Mouse (Mus musculus): ENCODE measurements around the gene Ak8. TPM values are rescaled to one million over a fixed set of nuclear protein-coding genes. Genes with fewer than 3 reads are reported as not detected.

The Ak8 gene
- polyA plus RNA-seq, 1 experiment from 2014 or later: 2.0 TPM

GRCm38 (mm10) chr2:28829265-28829664 lies 129.3 kb downstream of the Ak8 start:
- Histone ChIP-seq H3K9ac (ENCODE audit: low read depth, low read length) (no peak overlapping the region), H3K4me3 (ENCODE audit: low read depth, low read length) (no peak overlapping the region), H3K4me1 (ENCODE audit: control insufficient read depth, insufficient read depth, low read length) (no peaks in the 10 kb centered on the region), H3K27me3 (replicated peaks; ENCODE audit: control insufficient read depth, insufficient read depth, low read length) (no peaks in the 10 kb centered on the region), H3K36me3 (ENCODE audit: control insufficient read depth, insufficient read depth, low read length) (peaks cover 87% of the 10 kb centered on the region), H3K4me2 (ENCODE audit: low read depth, low read length) (no peak overlapping the region), H3K27ac (replicated peaks; ENCODE audit: low read depth, low read length) (no peak overlapping the region), H3K9me3 (ENCODE audit: control insufficient read depth, low read length) (no peaks in the 10 kb centered on the region)
- DNase-seq (ENCODE audit: low spot score): peak; percentile 24
- WGBS: 35% methylated on average over 4 of the region's 4 CpGs
- no peak for ATAC-seq (ENCODE audit: low read depth)

GRCm38 (mm10) chr2:28836181-28836940 lies 136.4 kb downstream of the Ak8 start:
- DNase-seq (ENCODE audit: low spot score) (peak; percentile 46), ATAC-seq (ENCODE audit: low read depth) (no peak)
- Histone ChIP-seq H3K4me1 (ENCODE audit: control insufficient read depth, insufficient read depth, low read length) (peaks cover 12% of the 10 kb centered on the region), H3K27me3 (replicated peaks; ENCODE audit: control insufficient read depth, insufficient read depth, low read length) (no peaks in the 10 kb centered on the region), H3K9ac (ENCODE audit: low read depth, low read length) (no peak overlapping the region), H3K4me2 (ENCODE audit: low read depth, low read length) (no peak overlapping the region), H3K9me3 (ENCODE audit: control insufficient read depth, low read length) (no peaks in the 10 kb centered on the region), H3K4me3 (ENCODE audit: low read depth, low read length) (no peak overlapping the region), H3K27ac (replicated peaks; ENCODE audit: low read depth, low read length) (no peak overlapping the region), H3K36me3 (ENCODE audit: control insufficient read depth, insufficient read depth, low read length) (peaks cover 36% of the 10 kb centered on the region)
- WGBS: 62% methylated on average over 3 of the region's 3 CpGs

- Histone ChIP-seq H3K4me3 (ENCODE audit: low read depth, low read length) (peak overlapping the region; percentile 98), H3K9ac (ENCODE audit: low read depth, low read length) (peak overlapping the region; percentile 92), H3K27ac (replicated peaks; ENCODE audit: low read depth, low read length) (peak overlapping the region; percentile 86), H3K27me3 (replicated peaks; ENCODE audit: control insufficient read depth, insufficient read depth, low read length) (no peaks in the 10 kb centered on the region), H3K4me1 (ENCODE audit: control insufficient read depth, insufficient read depth, low read length) (peaks cover 20% of the 10 kb centered on the region), H3K9me3 (ENCODE audit: control insufficient read depth, low read length) (no peaks in the 10 kb centered on the region), H3K4me2 (ENCODE audit: low read depth, low read length) (peak overlapping the region; percentile 94), H3K36me3 (ENCODE audit: control insufficient read depth, insufficient read depth, low read length) (peaks cover 6% of the 10 kb centered on the region)
- WGBS: under 1% methylated on average over 24 of the region's 53 CpGs
- DNase-seq (ENCODE audit: low spot score): no peak
- peak; percentile 54 for ATAC-seq (ENCODE audit: low read depth)
Measured at GRCm38 (mm10) chr2:28839501-28840221, 139.7 kb downstream of the Ak8 start.

- DNase-seq (ENCODE audit: low spot score): peak; percentile 96
- Histone ChIP-seq H3K27me3 (replicated peaks; ENCODE audit: control insufficient read depth, insufficient read depth, low read length) (no peaks in the 10 kb centered on the region), H3K27ac (replicated peaks; ENCODE audit: low read depth, low read length) (peak within 1 kb of the TSS; percentile 86), H3K4me2 (ENCODE audit: low read depth, low read length) (peak within 1 kb of the TSS; percentile 94), H3K4me3 (ENCODE audit: low read depth, low read length) (peak within 1 kb of the TSS; percentile 98), H3K4me1 (ENCODE audit: control insufficient read depth, insufficient read depth, low read length) (peaks cover 20% of the 10 kb centered on the region), H3K9ac (ENCODE audit: low read depth, low read length) (peak within 1 kb of the TSS; percentile 92), H3K9me3 (ENCODE audit: control insufficient read depth, low read length) (no peaks in the 10 kb centered on the region), H3K36me3 (ENCODE audit: control insufficient read depth, insufficient read depth, low read length) (peaks cover 8% of the 10 kb centered on the region)
- under 1% methylated on average over 45 of the region's 63 CpGs for WGBS
- peak; percentile 97 for ATAC-seq (ENCODE audit: low read depth)
Measured at GRCm38 (mm10) chr2:28840222-28840951, 140.4 kb downstream of the Ak8 start, which contains the start of the genes Gtf3c4 and Ddx31. TSS of gene Gtf3c4 (minus strand) at chr2:28840360. TSS of gene Ddx31 (plus strand) at chr2:28840406.

GRCm38 (mm10) chr2:28842042-28842441 lies 142.1 kb downstream of the Ak8 start:
- 65% methylated on average over 3 of the region's 3 CpGs for WGBS
- H3K4me3 ChIP-seq (ENCODE audit: low read depth, low read length): peak overlapping the region; percentile 98; the same call in 1 of the 2 replicates
- no peak overlapping the region for H3K9ac ChIP-seq (ENCODE audit: low read depth, low read length)
- H3K27me3 ChIP-seq (replicated peaks; ENCODE audit: control insufficient read depth, insufficient read depth, low read length): no peaks in the 10 kb centered on the region
- peak overlapping the region; percentile 94 for H3K4me2 ChIP-seq (ENCODE audit: low read depth, low read length)
- H3K27ac ChIP-seq (replicated peaks; ENCODE audit: low read depth, low read length): no peak overlapping the region
- H3K36me3 ChIP-seq (ENCODE audit: control insufficient read depth, insufficient read depth, low read length): peaks cover 23% of the 10 kb centered on the region
- no peak for ATAC-seq (ENCODE audit: low read depth)
- H3K9me3 ChIP-seq (ENCODE audit: control insufficient read depth, low read length): no peaks in the 10 kb centered on the region
- DNase-seq (ENCODE audit: low spot score): no peak
- peaks cover 20% of the 10 kb centered on the region for H3K4me1 ChIP-seq (ENCODE audit: control insufficient read depth, insufficient read depth, low read length)

- Histone ChIP-seq H3K9ac (ENCODE audit: low read depth, low read length) (no peak overlapping the region), H3K4me2 (ENCODE audit: low read depth, low read length) (no peak overlapping the region), H3K27ac (replicated peaks; ENCODE audit: low read depth, low read length) (no peak overlapping the region), H3K27me3 (replicated peaks; ENCODE audit: control insufficient read depth, insufficient read depth, low read length) (no peaks in the 10 kb centered on the region), H3K4me3 (ENCODE audit: low read depth, low read length) (no peak overlapping the region), H3K36me3 (ENCODE audit: control insufficient read depth, insufficient read depth, low read length) (peaks cover 66% of the 10 kb centered on the region), H3K4me1 (ENCODE audit: control insufficient read depth, insufficient read depth, low read length) (no peaks in the 10 kb centered on the region), H3K9me3 (ENCODE audit: control insufficient read depth, low read length) (no peaks in the 10 kb centered on the region)
- WGBS: 90% methylated on average over 2 of the region's 2 CpGs
- no peak for DNase-seq (ENCODE audit: low spot score)
- ATAC-seq (ENCODE audit: low read depth): no peak
Measured at GRCm38 (mm10) chr2:28848879-28849278, 148.9 kb downstream of the Ak8 start.

GRCm38 (mm10) chr2:28852594-28852993 lies 152.6 kb downstream of the Ak8 start:
- no peak for ATAC-seq (ENCODE audit: low read depth)
- no peak overlapping the region for H3K9ac ChIP-seq (ENCODE audit: low read depth, low read length)
- no peaks in the 10 kb centered on the region for H3K27me3 ChIP-seq (replicated peaks; ENCODE audit: control insufficient read depth, insufficient read depth, low read length)
- no peak overlapping the region for H3K27ac ChIP-seq (replicated peaks; ENCODE audit: low read depth, low read length)
- no peaks in the 10 kb centered on the region for H3K4me1 ChIP-seq (ENCODE audit: control insufficient read depth, insufficient read depth, low read length)
- H3K9me3 ChIP-seq (ENCODE audit: control insufficient read depth, low read length): no peaks in the 10 kb centered on the region
- WGBS: 86% methylated on average over 3 of the region's 3 CpGs
- no peak overlapping the region for H3K4me3 ChIP-seq (ENCODE audit: low read depth, low read length)
- H3K4me2 ChIP-seq (ENCODE audit: low read depth, low read length): no peak overlapping the region
- peaks cover 63% of the 10 kb centered on the region for H3K36me3 ChIP-seq (ENCODE audit: control insufficient read depth, insufficient read depth, low read length)
- DNase-seq (ENCODE audit: low spot score): no peak

- ATAC-seq (ENCODE audit: low read depth): no peak
- 95% methylated on average over 2 of the region's 2 CpGs for WGBS
- Histone ChIP-seq H3K4me3 (ENCODE audit: low read depth, low read length) (no peak overlapping the region), H3K27me3 (replicated peaks; ENCODE audit: control insufficient read depth, insufficient read depth, low read length) (no peaks in the 10 kb centered on the region), H3K9me3 (ENCODE audit: control insufficient read depth, low read length) (no peaks in the 10 kb centered on the region), H3K4me1 (ENCODE audit: control insufficient read depth, insufficient read depth, low read length) (no peaks in the 10 kb centered on the region), H3K4me2 (ENCODE audit: low read depth, low read length) (no peak overlapping the region), H3K27ac (replicated peaks; ENCODE audit: low read depth, low read length) (no peak overlapping the region), H3K36me3 (ENCODE audit: control insufficient read depth, insufficient read depth, low read length) (peaks cover 64% of the 10 kb centered on the region), H3K9ac (ENCODE audit: low read depth, low read length) (no peak overlapping the region)
- DNase-seq (ENCODE audit: low spot score): no peak
Measured at GRCm38 (mm10) chr2:28855773-28856172, 155.8 kb downstream of the Ak8 start.

Data from embryonic facial prominence, embryonic 14.5 days (tissue).